Mouse (Mus musculus) C2C12 (cell line): ENCODE data around the gene Slc17a2. TPM values are rescaled to one million over a fixed set of nuclear protein-coding genes. Genes with fewer than 3 reads are reported as not detected.
"Not testable (repeated sequence)": the region's sequence is repeated elsewhere in the genome, so short reads cannot be mapped to it uniquely, and the experiment has no call there.

Experiments
- H3K27me3 ChIP-seq: one replicate; pipeline ENCODE4 v1.6.1; 2011; ENCODE audit not compliant: control insufficient read depth, insufficient read depth, insufficient read length
- H3K36me3 ChIP-seq: one replicate; pipeline ENCODE4 v1.6.1; 2011; ENCODE audit not compliant: control insufficient read depth, insufficient read depth
- H3K4me3 ChIP-seq: one replicate; pipeline ENCODE4 v1.5.1; 2011; ENCODE audit warnings: mild to moderate bottlenecking, control low read depth; ENCODE audit not compliant: poor library complexity, insufficient read depth, severe bottlenecking
- H3K79me2 ChIP-seq: one replicate; pipeline ENCODE4 v1.6.1; 2011; ENCODE audit not compliant: control insufficient read depth, insufficient read depth
- H3K79me3 ChIP-seq: one replicate; pipeline ENCODE4 v1.6.1; 2011; ENCODE audit warnings: low read depth, control low read depth
- H3ac ChIP-seq: one replicate; pipeline ENCODE3; 2011; ENCODE audit warnings: low read depth; ENCODE audit not compliant: control insufficient read depth, insufficient read length
- CEBPB ChIP-seq: IDR thresholded peaks from one replicate; pipeline ENCODE4 v1.6.1; 2011; ENCODE audit warnings: low read depth, mild to moderate bottlenecking, control low read depth, moderate library complexity
- CTCF ChIP-seq: IDR thresholded peaks from one replicate; pipeline ENCODE4 v1.5.1; 2011; ENCODE audit not compliant: control insufficient read depth, insufficient read depth, insufficient read length
- FOSL1 ChIP-seq: IDR thresholded peaks from one replicate; pipeline ENCODE4 v1.8.0; 2011; ENCODE audit warnings: mild to moderate bottlenecking, low read length; ENCODE audit not compliant: poor library complexity, insufficient read depth, severe bottlenecking
- MAX ChIP-seq: IDR thresholded peaks from one replicate; pipeline ENCODE4 v1.6.1; 2011; ENCODE audit warnings: mild to moderate bottlenecking, control low read depth
- MYOD1 ChIP-seq: IDR thresholded peaks from one replicate; pipeline ENCODE4 v1.6.1; 2011; ENCODE audit warnings: low read depth; ENCODE audit not compliant: control insufficient read depth, insufficient read length
- MYOG ChIP-seq: IDR thresholded peaks from one replicate; pipeline ENCODE4 v1.6.1; 2011; ENCODE audit not compliant: control insufficient read depth, insufficient read length; ENCODE audit errors: extremely low read depth
- USF1 ChIP-seq: IDR thresholded peaks from one replicate; pipeline ENCODE4 v1.6.1; 2011; ENCODE audit warnings: low read depth, mild to moderate bottlenecking, control low read depth, moderate library complexity
- polyA plus RNA-seq: library from polyadenylated mRNA; unstranded; fragments of >200 nt; fragmentation: generic; extraction: Trizol; gene quantifications from one replicate; pipeline ENCODE4 v1.2.1, GENCODE M21; 2012; ENCODE audit warnings: missing spikeins

Gene Slc17a2
- polyA plus RNA-seq, 1 experiment: not detected

GRCm38 (mm10) chr13:23764324-23765171 is 42.2 kb upstream of the Slc17a2 start:
- Histone ChIP-seq H3K4me3 (peak overlapping the region; percentile 23), H3ac (no peak overlapping the region), H3K36me3 (no peaks in the 10 kb centered on the region), H3K79me2 (no peaks in the 10 kb centered on the region), H3K79me3 (no peaks in the 10 kb centered on the region), H3K27me3 (no peaks in the 10 kb centered on the region)
- no peak for TF ChIP-seq MYOD1
- no peak for TF ChIP-seq MYOG
- TF ChIP-seq MAX: no peak
- no peak for TF ChIP-seq USF1
- TF ChIP-seq CTCF: no peak
- TF ChIP-seq FOSL1: no peak
- TF ChIP-seq CEBPB: no peak

GRCm38 (mm10) chr13:23765172-23765513 is 41.6 kb upstream of the Slc17a2 start:
- Histone ChIP-seq H3K4me3 (no peak overlapping the region), H3K79me3 (no peaks in the 10 kb centered on the region), H3K27me3 (no peaks in the 10 kb centered on the region), H3ac (no peak overlapping the region), H3K79me2 (no peaks in the 10 kb centered on the region), H3K36me3 (no peaks in the 10 kb centered on the region)
- no peak for TF ChIP-seq USF1
- TF ChIP-seq MYOD1: no peak
- TF ChIP-seq MAX: no peak
- no peak for TF ChIP-seq FOSL1
- no peak for TF ChIP-seq CTCF
- no peak for TF ChIP-seq CEBPB
- TF ChIP-seq MYOG: no peak

- Histone ChIP-seq H3K27me3 (no peaks in the 10 kb centered on the region), H3K79me3 (no peaks in the 10 kb centered on the region), H3K79me2 (no peaks in the 10 kb centered on the region), H3K4me3 (no peak overlapping the region), H3K36me3 (no peaks in the 10 kb centered on the region), H3ac (no peak overlapping the region)
- no peak for TF ChIP-seq MYOD1
- no peak for TF ChIP-seq USF1
Observed at GRCm38 (mm10) chr13:23766772-23767171, 40.0 kb upstream of the Slc17a2 start.

- H3K27me3 ChIP-seq: no peaks in the 10 kb centered on the region
- no peaks in the 10 kb centered on the region for H3K36me3 ChIP-seq
- no peaks in the 10 kb centered on the region for H3K79me2 ChIP-seq
- no peaks in the 10 kb centered on the region for H3K79me3 ChIP-seq
- TF ChIP-seq CEBPB (no peak), CTCF (no peak), MYOD1 (no peak), MYOG (no peak), MAX (no peak)
- no peak overlapping the region for H3K4me3 ChIP-seq
- H3ac ChIP-seq: no peak overlapping the region
Observed at GRCm38 (mm10) chr13:23768834-23769397, 37.9 kb upstream of the Slc17a2 start.

GRCm38 (mm10) chr13:23769613-23770012 is 37.2 kb upstream of the Slc17a2 start, which contains the start of gene Trim38:
Trim38 (plus strand) TSS chr13:23769913.
- H3K27me3 ChIP-seq: not testable (repeated sequence)

GRCm38 (mm10) chr13:23772561-23773313 is 34.1 kb upstream of the Slc17a2 start:
- no peaks in the 10 kb centered on the region for H3K79me3 ChIP-seq
- TF ChIP-seq CTCF (no peak), CEBPB (no peak), MYOG (no peak), FOSL1 (no peak), MYOD1 (no peak), MAX (no peak), USF1 (no peak)
- H3ac ChIP-seq: no peak overlapping the region
- H3K4me3 ChIP-seq: no peak overlapping the region
- H3K79me2 ChIP-seq: no peaks in the 10 kb centered on the region
- no peaks in the 10 kb centered on the region for H3K27me3 ChIP-seq
- no peaks in the 10 kb centered on the region for H3K36me3 ChIP-seq

More at GRCm38 (mm10) chr13:23769613-23770012, 37.2 kb upstream of the Slc17a2 start, which contains the start of gene Trim38:
- not testable (repeated sequence) for H3ac ChIP-seq, H3K4me3 ChIP-seq, H3K79me3 ChIP-seq, H3K36me3 ChIP-seq, H3K79me2 ChIP-seq
